Mouse (Mus musculus): ENCODE results near the gene Rbl1.
"Not testable (repeated sequence)": the region's sequence is repeated elsewhere in the genome, so short reads cannot be mapped to it uniquely, and the experiment has no call there.

Rbl1 gene

DNA sequence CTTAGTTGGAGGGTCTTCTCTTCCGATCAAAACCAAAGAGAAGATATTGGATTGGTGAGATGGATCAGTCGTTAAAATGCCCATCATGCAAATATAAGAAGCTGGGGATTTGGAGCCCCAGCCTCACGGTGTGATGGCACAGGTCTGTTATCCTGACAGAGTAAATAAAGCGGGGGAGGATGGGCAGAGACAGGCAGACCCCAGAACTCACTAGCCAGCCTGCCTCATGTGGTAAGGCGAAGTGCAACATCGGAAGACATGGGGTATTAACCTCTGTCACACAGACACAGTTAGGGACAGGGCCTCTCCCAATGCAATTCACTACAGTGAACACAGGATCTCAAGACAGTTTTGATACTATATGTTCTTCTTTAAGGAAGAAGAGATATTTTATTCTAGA, 33.7 kb downstream of the Rbl1 start:
- DNase-seq (ENCODE audit: low spot score), result no peak

GRCm38 (mm10) chr2:157170166-157170565, 34.2 kb downstream of the Rbl1 start:
- DNase-seq (ENCODE audit: low spot score), result no peak

DNA sequence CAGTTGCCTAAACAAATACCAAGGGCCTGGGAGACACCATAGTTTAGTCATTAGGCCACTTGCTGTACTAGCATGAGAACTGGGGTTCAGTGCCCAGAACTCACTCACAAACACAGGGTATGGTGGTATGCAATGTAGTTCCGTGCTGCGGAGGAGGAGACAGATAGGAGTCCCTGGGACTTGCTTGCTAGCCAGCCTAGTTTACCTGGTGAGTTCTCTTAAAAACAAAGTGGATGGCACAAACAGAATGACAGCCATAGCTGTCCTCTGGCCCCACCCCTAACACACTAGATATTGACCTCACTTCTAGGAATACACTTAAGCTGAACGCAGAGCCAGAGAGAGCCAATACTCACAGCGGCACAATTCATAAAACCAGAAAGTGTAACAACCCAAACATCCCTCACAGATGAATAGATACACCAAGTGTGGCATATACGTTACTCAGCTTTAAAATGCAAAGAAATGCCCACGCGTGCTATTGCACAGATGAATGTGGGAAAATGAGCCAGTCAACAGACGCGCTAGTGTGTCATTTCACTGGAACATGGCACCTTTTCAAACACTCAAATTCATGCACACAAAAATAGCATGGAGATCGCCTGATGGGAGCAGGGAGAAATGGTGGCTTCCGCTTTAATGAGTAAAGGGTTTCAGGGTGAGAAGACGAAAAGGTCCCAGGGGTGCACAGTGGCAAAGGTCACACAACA, 37.8 kb downstream of the Rbl1 start:
- no peak for DNase-seq (ENCODE audit: low spot score)

- not testable (repeated sequence) for DNase-seq (ENCODE audit: low spot score)
Observed at GRCm38 (mm10) chr2:157165312-157166224, 38.8 kb downstream of the Rbl1 start.

DNA sequence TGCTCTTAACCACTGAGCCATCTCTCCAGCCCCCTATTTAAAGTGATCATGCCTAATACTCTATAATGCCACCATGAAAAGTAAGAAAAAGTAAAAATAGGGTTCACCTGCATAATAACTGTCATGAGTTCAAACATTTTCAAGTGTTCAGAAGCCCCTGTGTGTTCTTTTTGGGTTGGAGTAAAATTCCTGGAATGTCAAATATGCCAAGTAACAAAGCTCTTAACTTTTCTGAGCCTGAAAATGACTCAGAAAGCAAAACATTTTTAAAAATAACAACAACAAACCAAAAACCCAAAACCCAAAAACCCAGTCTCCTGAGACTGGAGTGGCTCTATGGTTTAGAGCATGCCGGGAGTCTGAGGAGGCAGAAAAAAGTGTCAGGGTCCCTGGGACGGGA, 40.2 kb downstream of the Rbl1 start:
- no peak for DNase-seq (ENCODE audit: low spot score)

DNA sequence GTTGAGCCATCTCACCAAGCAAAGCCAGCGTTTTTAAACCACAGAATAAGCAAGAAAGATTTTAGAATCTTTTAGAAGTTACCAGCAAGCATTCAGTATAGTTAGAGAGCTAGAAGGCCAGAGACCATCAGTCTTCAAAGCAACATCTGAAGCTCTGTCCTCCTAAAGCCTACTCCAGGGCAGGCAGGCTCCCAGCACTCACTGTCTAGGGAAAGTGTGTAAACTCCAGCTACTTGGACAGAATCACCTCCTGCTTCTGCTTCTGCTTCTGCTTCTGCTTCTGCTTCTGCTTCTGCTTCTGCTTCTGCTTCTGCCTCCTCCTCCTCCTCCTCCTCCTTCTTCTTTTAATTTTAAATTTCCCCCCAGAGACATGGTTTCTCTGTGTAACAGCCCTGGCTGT, 48.3 kb downstream of the Rbl1 start:
- DNase-seq (ENCODE audit: low spot score), result no peak

DNA sequence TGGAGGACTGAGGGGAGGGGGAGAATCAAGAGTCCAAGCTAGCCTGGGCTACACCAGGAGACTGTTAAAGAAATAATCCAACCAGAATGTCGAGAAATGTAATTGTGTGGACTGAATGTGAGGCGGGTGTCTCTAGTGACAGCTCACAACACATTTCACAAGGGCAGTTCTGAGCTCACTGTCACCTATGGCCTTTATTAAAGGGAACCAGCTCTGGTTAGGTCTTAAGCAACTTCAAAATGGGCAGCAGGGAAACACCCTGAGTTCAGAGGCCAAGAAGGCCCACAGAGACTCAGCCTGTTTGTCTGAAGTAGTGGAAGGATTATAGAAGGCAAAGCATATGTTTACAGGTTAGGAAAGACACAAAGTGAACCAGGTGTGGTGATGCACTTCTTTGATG, 51.1 kb downstream of the Rbl1 start:
- no peak for DNase-seq (ENCODE audit: low spot score)

- no peak for DNase-seq (ENCODE audit: low spot score)
Observed at GRCm38 (mm10) chr2:157148417-157148816, 55.9 kb downstream of the Rbl1 start.

- DNase-seq (ENCODE audit: low spot score), result no peak
Observed at GRCm38 (mm10) chr2:157147397-157148020, 56.8 kb downstream of the Rbl1 start.

GRCm38 (mm10) chr2:157145173-157145572, 59.2 kb downstream of the Rbl1 start:
- no peak for DNase-seq (ENCODE audit: low spot score)

GRCm38 (mm10) chr2:157144132-157144531, 60.2 kb downstream of the Rbl1 start:
- DNase-seq (ENCODE audit: low spot score), result no peak

GRCm38 (mm10) chr2:157141962-157142361, 62.4 kb downstream of the Rbl1 start:
- no peak for DNase-seq (ENCODE audit: low spot score)

GRCm38 (mm10) chr2:157139251-157139802, 65.0 kb downstream of the Rbl1 start:
- no peak for DNase-seq (ENCODE audit: low spot score)

DNA sequence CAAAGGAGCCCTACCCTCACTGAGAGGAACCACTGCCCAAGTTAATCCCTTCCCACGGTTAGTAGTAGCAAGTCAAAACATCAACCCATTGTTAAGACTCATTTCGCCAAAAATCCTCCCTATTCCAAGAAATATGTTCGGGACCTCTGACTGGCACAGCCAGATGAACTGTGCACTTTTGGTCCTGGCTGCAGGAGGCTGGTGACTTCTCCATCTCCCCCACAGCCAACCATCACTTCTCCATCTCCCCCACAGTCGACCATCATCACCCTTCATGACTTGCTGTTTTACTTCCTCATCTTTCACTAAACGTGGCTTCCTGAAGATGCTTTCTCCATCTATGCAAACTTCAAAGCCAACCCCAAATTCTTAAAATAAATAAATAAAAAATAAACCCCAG, 65.5 kb downstream of the Rbl1 start:
- DNase-seq (ENCODE audit: low spot score), result no peak

DNA sequence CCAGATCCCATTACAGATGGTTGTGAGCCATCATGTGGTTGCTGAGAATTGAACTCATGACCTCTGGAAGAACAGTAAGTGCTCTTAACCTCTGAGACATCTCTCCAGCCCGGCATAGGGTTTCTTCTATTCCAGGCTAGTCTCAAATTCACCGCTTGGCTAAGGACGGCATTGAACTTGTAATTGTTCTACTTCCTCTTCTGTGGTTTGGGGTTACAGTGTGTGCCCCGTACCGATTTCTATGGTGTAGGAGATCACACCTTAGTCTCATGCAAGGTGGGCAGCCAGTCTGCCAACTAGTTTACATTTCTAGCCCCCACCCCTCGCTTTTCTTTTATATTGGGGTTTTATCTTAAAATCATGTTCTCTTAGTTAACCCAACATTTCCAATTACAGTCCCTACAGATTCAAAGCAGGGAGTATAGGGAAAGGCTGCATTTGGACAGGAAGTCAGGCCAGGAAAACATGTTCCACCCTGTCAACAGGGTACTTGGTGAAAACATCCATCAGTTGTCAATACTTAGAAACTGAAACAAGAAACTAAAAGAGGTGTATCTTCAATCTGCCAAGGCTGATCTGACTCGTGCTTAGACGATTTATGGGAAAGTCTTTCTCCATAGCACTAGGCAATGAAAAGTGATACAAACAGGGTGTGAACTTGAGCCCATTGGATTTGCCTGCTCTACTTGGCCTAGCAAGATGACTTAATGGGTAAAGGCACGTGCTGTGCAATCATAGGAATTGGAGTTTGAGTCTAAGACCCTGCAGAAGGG, 66.2 kb downstream of the Rbl1 start:
- DNase-seq (ENCODE audit: low spot score), result no peak

DNA sequence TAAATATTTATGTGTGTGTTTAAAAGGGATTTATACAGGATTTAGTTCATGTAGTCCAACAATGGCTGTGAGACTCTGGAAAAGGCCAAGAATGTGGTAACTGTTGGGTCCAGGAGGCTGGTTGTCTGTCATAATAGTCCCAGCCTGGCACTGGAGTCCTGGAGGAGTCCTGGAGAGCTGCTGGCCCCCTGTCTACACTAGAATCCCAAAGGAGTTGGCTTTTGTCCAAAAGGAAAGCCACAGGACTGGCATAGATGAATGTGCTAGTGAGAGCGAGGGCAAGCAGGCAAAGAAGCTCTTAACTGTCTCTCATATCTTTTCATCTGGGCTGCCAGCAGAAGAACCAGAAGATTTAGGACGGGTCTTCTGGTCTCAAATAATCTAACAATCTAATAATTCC, 67.7 kb downstream of the Rbl1 start:
- DNase-seq (ENCODE audit: low spot score), result no peak

- DNase-seq (ENCODE audit: low spot score), result no peak
Observed at GRCm38 (mm10) chr2:157136176-157136575, 68.2 kb downstream of the Rbl1 start.

DNA sequence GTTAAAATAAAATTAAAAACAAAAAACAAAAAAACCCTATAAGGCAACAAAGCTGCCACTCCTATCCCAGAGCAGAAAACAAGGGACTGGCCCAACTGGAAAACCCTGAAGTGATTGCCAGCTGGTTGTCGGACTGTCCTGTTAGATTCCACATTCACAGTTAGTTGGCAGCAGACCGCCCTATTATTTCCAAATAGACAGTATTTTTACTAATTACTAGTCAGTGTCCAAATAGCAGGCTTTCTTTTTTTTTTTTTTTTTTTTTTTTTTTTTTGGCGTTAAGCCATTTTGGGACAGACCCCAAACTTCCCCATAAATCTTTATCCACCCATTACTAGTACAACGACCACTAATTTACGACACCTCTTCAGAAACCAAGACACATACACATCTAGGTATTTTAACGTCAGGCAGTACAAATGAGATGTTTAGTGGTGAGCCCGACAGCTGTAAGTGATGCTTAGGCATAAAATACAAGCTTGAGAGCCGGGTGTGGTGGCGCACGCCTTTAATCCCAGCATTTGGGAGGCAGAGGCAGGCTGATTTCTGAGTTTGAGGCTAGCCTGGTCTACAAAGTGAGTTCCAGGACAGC, 68.7 kb downstream of the Rbl1 start:
- DNase-seq (ENCODE audit: low spot score), result no peak

DNA sequence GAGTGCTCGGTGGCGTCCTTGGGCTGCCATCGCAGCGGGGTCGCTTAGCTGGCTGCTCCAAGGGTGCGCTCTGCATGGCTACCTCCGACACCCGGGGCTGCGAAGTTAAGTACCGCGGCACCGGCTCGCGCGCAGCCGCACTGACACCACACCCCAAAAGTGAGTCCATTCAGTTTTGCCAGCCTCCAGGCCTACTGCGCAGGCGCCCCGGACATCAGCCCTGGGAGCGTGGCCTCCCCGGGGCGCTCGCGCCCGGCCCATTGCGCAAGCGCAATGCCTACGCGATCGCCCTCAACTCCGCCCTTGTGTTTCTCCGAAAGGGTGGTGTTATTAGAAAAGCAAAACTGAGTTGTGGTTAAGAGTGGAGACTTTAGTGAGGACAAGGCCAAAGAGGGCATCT, 69.3 kb downstream of the Rbl1 start, which contains the start of gene Samhd1:
Gene Samhd1, minus strand, starts transcription at position 252 of the 400 bp plus-strand sequence.
- DNase-seq (ENCODE audit: low spot score), result peak; percentile 92

DNA sequence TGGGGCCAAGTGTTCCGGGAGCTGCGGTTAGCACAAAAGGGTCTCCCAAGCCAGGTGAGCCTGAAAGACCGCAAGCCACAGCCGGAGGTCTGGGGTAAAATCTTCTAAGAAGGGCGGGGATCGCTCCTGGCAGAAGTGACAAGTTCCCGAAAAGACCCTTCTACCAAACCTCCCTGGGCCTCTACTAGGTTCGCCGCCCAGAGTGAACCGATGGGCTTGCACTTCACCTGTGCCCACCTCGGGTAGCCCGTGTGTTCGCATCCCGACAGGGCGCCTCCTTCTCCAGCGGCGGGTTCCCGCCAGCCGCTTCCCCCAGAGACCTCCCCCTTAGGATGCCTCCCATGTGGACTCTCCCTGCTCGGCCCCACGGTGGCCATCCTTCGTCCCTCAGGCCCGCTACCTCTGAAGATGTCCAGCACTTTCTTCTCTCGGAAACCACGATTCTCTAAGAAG, 69.8 kb downstream of the Rbl1 start:
- peak; percentile 59 for DNase-seq (ENCODE audit: low spot score)

Data from retina, embryonic 14.5 days (tissue).